Mouse (Mus musculus): ENCODE data around the gene Cib4. TPM values are rescaled to one million over a fixed set of nuclear protein-coding genes. Genes with fewer than 3 reads are reported as not detected.

The Cib4 gene
- polyA plus RNA-seq, 1 experiment from 2014 or later, result not detected

DNA sequence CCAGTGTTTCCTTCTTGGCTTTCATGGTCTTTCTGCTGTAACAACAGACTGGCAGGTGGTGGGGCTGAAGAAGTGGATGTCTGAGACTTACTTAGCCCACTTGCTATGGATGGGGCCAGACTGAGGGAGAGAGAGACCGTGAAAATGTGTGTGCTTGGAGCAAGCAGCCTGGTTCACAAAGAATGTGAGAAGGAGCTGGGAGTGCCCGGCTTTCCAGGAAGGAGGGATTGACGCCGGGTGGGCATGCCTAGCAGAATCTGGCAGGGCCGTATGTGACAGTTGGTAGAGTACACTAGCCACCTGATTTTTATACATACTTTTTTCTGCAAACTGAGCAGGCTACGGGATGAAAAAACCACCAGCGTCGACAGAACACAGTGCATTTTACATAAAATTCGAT is 79.3 kb downstream of the Cib4 start:
- H3K4me1 ChIP-seq (replicated peaks), result peaks cover 36% of the 10 kb centered on the region
- 0 out of 2 replicates have a peak, but pooled peaks have one; percentile 32 for ATAC-seq (ENCODE audit: low FRiP score, low read depth)
- no peaks in the 10 kb centered on the region for H3K36me3 ChIP-seq
- 0 out of 2 replicates have a peak, but pooled peaks cover 5% of the 10 kb centered on the region for H3K27me3 ChIP-seq
- no peaks in the 10 kb centered on the region for H3K9me3 ChIP-seq
- H3K4me2 ChIP-seq, result peak overlapping the region; percentile 64
- 28% methylated on average over 9 of the region's 9 CpGs for WGBS
- 0 out of 2 replicates have a peak overlapping the region, but pooled peaks have one; percentile 16 for H3K27ac ChIP-seq (replicated peaks)
- H3K4me3 ChIP-seq, result peak overlapping the region; percentile 30
- H3K9ac ChIP-seq, result peak overlapping the region; percentile 26; the same call in 1 of the 2 replicates

DNA sequence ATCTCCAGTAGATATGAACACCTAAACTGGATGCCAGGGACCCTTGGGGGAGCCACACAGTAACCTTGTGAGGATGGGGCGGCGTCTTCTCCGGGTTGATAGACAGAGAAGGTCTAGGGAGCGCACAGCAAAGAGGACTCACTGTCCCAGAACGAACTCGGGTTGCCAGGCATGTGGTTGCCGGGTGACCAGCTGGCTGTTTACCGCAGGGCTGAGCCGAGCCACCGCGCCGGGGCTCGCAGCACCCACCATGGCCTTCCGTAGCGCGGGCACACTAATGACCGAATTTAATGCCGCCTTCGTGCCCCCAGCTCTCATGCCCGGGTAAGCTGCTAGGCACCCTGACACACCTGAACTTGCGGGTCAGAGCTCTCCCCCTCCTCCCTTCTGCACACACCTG is 79.8 kb downstream of the Cib4 start, which contains the start of gene 1700001C02Rik:
TSS of gene 1700001C02Rik (plus strand) at position 187 of the 400 bp plus-strand sequence.
- peak; percentile 31; the same call in 1 of the 2 replicates for ATAC-seq (ENCODE audit: low FRiP score, low read depth)
- Histone ChIP-seq H3K36me3 (no peaks in the 10 kb centered on the region), H3K4me1 (replicated peaks) (peaks cover 39% of the 10 kb centered on the region), H3K9me3 (no peaks in the 10 kb centered on the region), H3K4me3 (peak within 1 kb of the TSS; percentile 30), H3K9ac (peak within 1 kb of the TSS; percentile 26; the same call in 1 of the 2 replicates), H3K4me2 (peak within 1 kb of the TSS; percentile 64), H3K27ac (replicated peaks) (0 out of 2 replicates have a peak within 1 kb of the TSS, but pooled peaks have one; percentile 16), H3K27me3 (0 out of 2 replicates have a peak, but pooled peaks cover 5% of the 10 kb centered on the region)
- 7% methylated on average over 21 of the region's 21 CpGs for WGBS

DNA sequence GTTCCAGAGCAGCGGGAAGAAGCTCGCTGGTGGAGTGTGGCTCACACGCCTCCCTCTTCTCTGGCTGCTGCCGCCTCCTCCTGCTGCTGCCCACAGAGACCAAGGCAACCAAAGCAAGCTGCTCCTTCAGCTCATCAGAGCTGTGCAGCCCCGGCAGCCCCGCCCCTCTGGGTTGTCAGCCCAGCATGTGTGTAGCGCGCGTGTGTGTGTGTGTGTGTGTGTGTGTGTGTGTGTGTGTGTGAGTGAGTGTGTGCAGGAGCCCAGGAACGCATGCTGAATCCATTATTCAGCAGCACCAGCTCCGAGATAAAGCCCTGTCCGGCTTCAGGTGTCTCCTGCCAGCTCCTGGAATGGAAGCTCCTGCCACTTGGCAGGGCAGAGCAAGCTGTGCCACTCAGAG is 83.8 kb downstream of the Cib4 start, which contains the start of gene Otof:
TSS of gene Otof (minus strand) at position 112 of the 400 bp plus-strand sequence.
- peak within 1 kb of the TSS; percentile 56 for H3K27ac ChIP-seq (replicated peaks)
- peak; percentile 69 for ATAC-seq (ENCODE audit: low FRiP score, low read depth)
- H3K4me3 ChIP-seq, result peak within 1 kb of the TSS; percentile 23
- 7% methylated on average over 12 of the region's 12 CpGs for WGBS
- H3K4me1 ChIP-seq (replicated peaks), result peaks cover 38% of the 10 kb centered on the region
- H3K27me3 ChIP-seq, result no peaks in the 10 kb centered on the region
- peak within 1 kb of the TSS; percentile 46 for H3K4me2 ChIP-seq
- peak within 1 kb of the TSS; percentile 34 for H3K9ac ChIP-seq
- no peaks in the 10 kb centered on the region for H3K36me3 ChIP-seq
- H3K9me3 ChIP-seq, result no peaks in the 10 kb centered on the region

DNA sequence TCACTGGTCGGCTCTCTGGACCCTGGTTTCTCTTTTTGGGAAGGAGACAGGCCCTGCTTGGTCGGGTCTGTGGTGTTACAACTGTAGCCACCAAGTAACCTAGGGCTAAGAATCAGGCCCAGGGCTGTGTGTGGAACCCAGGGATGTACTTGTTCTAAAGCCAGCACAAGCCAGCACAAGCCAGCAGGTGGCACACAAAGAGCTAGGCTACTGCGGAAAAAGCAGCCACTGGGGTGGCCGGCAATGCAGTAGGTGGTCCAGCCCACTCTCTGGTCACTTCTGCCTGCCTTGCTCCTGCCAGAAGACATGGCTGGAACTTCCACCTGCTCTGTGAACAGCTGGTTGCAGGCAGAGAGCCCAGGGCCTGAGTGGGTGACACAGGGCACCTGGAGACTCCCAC is 85.5 kb downstream of the Cib4 start:
- no peaks in the 10 kb centered on the region for H3K9me3 ChIP-seq
- H3K4me2 ChIP-seq, result peak overlapping the region; percentile 18; the same call in 1 of the 2 replicates
- WGBS, result 45% methylated on average over 4 of the region's 4 CpGs
- H3K4me3 ChIP-seq, result no peak overlapping the region
- no peak for ATAC-seq (ENCODE audit: low FRiP score, low read depth)
- H3K27me3 ChIP-seq, result no peaks in the 10 kb centered on the region
- no peak overlapping the region for H3K27ac ChIP-seq (replicated peaks)
- no peaks in the 10 kb centered on the region for H3K36me3 ChIP-seq
- no peak overlapping the region for H3K9ac ChIP-seq
- peaks cover 27% of the 10 kb centered on the region for H3K4me1 ChIP-seq (replicated peaks)

DNA sequence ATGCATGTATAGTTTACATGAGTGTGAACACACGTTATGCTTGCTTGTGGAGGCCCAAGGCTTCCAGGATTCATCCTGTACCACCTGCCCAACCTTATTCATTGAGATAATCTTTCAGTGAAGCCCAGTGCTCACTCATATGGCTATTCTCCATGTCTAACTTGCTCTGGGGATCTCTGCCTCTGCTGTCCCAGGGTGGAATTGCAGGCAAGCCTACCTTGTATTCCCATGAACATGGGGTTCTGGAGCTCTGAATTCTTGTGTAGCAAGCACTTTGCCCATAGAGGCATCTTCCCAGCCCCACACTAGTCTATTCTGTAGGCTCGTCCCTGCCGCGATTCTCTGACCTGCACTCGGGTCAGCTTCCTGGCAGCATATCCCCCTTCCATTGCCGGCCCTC is 89.6 kb downstream of the Cib4 start:
- Histone ChIP-seq H3K4me3 (no peak overlapping the region), H3K4me1 (replicated peaks) (peaks cover 14% of the 10 kb centered on the region; the same call in 1 of the 2 replicates), H3K36me3 (no peaks in the 10 kb centered on the region), H3K27ac (replicated peaks) (no peak overlapping the region), H3K9me3 (no peaks in the 10 kb centered on the region), H3K4me2 (no peak overlapping the region), H3K27me3 (no peaks in the 10 kb centered on the region), H3K9ac (no peak overlapping the region)
- WGBS, result 44% methylated on average over 6 of the region's 6 CpGs
- ATAC-seq (ENCODE audit: low FRiP score, low read depth), result no peak

DNA sequence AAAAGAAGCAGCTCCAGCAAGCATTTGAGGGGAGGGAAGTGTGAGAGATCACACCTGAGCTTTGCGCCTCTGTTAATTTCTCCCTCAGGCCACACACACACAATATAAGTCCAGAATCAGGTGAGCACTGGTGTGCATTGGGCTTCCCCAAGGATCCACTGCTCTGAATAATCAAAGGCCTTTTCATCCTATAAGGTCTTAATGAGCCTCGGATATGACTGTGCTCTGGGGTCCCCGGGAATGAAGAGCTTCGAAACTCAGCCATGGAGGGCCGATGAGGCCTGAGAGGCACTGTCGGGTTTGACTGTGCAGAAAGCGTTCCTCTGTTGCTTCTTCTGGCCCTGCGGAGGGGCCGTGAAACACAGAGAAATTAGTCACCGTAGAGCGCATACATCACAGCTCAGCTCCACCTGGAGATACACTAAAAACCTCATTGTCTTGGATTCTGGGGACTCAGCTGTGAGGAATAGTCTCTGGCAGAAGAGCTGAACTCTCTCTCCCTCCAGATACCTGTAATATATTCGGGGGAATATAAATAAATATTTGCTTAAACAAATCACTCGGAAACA is 101.2 kb downstream of the Cib4 start:
- H3K4me3 ChIP-seq, result no peak overlapping the region
- no peak overlapping the region for H3K4me2 ChIP-seq
- H3K9me3 ChIP-seq, result no peaks in the 10 kb centered on the region
- WGBS, result 62% methylated on average over 13 of the region's 13 CpGs
- no peaks in the 10 kb centered on the region for H3K36me3 ChIP-seq
- H3K27me3 ChIP-seq, result no peaks in the 10 kb centered on the region
- peak; percentile 64; the same call in 1 of the 2 replicates for ATAC-seq (ENCODE audit: low FRiP score, low read depth)
- no peak overlapping the region for H3K9ac ChIP-seq
- no peaks in the 10 kb centered on the region for H3K4me1 ChIP-seq (replicated peaks)
- peak overlapping the region; percentile 27; the same call in 1 of the 2 replicates for H3K27ac ChIP-seq (replicated peaks)

DNA sequence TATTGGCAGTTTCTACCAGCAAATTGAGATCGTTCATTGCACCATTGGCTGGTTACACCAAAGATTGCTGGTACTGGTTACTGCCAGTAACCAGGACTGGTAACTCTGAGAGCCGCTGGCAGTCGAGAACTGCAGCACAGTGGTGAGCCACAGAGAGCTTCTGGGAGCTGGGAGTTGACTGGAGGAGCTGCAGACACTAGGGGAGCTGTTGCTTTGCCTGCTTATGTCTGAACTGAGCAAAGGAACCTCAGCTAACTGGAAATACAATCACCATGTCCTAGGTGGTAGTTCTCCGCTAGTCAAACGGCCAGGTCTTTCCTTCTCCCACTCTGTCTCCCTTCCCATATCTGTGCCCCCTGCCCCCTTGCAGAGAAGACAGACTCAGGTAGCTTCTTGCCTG is 103.4 kb downstream of the Cib4 start:
- no peak overlapping the region for H3K9ac ChIP-seq
- no peak overlapping the region for H3K4me2 ChIP-seq
- 70% methylated on average over 5 of the region's 5 CpGs for WGBS
- no peaks in the 10 kb centered on the region for H3K9me3 ChIP-seq
- H3K36me3 ChIP-seq, result no peaks in the 10 kb centered on the region
- H3K4me1 ChIP-seq (replicated peaks), result no peaks in the 10 kb centered on the region
- no peaks in the 10 kb centered on the region for H3K27me3 ChIP-seq
- H3K27ac ChIP-seq (replicated peaks), result no peak overlapping the region
- ATAC-seq (ENCODE audit: low FRiP score, low read depth), result no peak
- no peak overlapping the region for H3K4me3 ChIP-seq

DNA sequence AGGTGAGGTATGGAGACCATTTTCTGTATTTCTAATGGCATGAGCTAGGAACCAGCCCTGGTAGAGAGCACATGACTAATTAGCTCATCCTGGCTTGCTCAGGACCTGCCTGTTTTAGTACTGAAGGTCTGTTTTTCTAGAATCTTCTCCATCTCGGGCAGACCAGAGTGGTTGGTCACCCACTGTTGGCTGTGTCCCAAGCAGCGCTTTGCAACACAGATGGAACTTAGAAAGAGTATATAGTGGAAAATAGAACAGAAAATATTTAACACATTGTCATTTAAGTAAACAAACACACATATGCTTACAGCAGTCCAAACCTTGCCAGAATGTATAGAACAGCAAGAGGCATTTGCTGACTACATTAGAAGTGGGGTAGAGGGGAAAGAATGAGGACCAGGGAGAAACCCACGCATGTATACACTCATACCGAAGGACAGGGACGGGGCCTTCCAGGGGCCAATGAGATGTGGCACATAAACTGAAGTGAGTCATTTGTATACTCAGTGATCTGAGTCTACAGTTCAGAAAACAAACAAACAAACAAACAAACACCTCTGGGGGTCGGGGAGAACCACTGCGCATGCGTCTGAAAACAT is 105.2 kb downstream of the Cib4 start:
- H3K9me3 ChIP-seq, result no peaks in the 10 kb centered on the region
- no peak overlapping the region for H3K27ac ChIP-seq (replicated peaks)
- WGBS, result 93% methylated on average over 8 of the region's 8 CpGs
- ATAC-seq (ENCODE audit: low FRiP score, low read depth), result no peak
- H3K4me1 ChIP-seq (replicated peaks), result no peaks in the 10 kb centered on the region
- H3K4me3 ChIP-seq, result no peak overlapping the region
- H3K4me2 ChIP-seq, result no peak overlapping the region
- H3K9ac ChIP-seq, result no peak overlapping the region
- no peaks in the 10 kb centered on the region for H3K36me3 ChIP-seq
- no peaks in the 10 kb centered on the region for H3K27me3 ChIP-seq

DNA sequence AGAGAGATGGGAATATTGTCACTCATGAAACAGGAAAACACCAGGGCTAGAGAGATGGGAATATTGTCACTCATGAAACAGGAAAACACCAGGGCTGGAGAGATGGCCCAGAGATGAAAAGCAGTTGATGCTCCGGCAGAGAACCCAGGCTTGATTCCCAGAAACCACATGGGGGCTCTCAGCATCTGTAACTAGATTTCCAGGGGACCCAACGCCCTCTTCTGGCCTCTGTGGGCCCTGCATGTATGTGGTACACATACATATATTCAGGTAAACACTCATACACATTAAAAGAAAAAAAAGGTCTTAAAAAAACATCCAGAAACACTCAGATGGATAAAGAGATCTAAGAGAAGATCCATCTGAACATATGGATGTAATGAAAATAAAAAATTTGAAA is 106.7 kb downstream of the Cib4 start:
- Histone ChIP-seq H3K9me3 (no peaks in the 10 kb centered on the region), H3K9ac (no peak overlapping the region), H3K36me3 (no peaks in the 10 kb centered on the region), H3K27me3 (no peaks in the 10 kb centered on the region), H3K4me2 (no peak overlapping the region), H3K4me3 (no peak overlapping the region), H3K27ac (replicated peaks) (no peak overlapping the region), H3K4me1 (replicated peaks) (no peaks in the 10 kb centered on the region)
- 42% methylated on average over 2 of the region's 2 CpGs for WGBS
- no peak for ATAC-seq (ENCODE audit: low FRiP score, low read depth)

Other genes starting within 250 kb of the Cib4 start
- gene Otof, start 83.9 kb downstream of the Cib4 start, polyA plus RNA-seq (2015; fragmentation: Nextera tagmentation; extraction: Ambion mirVana), result 6.8 and 7.9 TPM in 2 replicates
- gene 1700001C02Rik, start 79.8 kb downstream of the Cib4 start, polyA plus RNA-seq (2015; fragmentation: Nextera tagmentation; extraction: Ambion mirVana), result 1.5 and 1.6 TPM in 2 replicates
- gene Kcnk3, start 42.3 kb upstream of the Cib4 start, polyA plus RNA-seq (2015; fragmentation: Nextera tagmentation; extraction: Ambion mirVana), result 11.7 and 12.8 TPM in 2 replicates
- gene Slc35f6, start 102.1 kb upstream of the Cib4 start, polyA plus RNA-seq (2015; fragmentation: Nextera tagmentation; extraction: Ambion mirVana), result 35.1 TPM in 2 replicates
- gene Cenpa, start 120.9 kb upstream of the Cib4 start, polyA plus RNA-seq (2015; fragmentation: Nextera tagmentation; extraction: Ambion mirVana), result 52.3 and 66.5 TPM in 2 replicates
- gene Dpysl5, start 165.7 kb upstream of the Cib4 start, polyA plus RNA-seq (2015; fragmentation: Nextera tagmentation; extraction: Ambion mirVana), result 208 and 265 TPM in 2 replicates